Mouse (Mus musculus) bone marrow, adult 2 months (tissue): ENCODE data around the gene Lsamp.

Experiments
- CTCF ChIP-seq: fragments of 200-500 bp; IDR thresholded peaks from 2 replicates; pipeline ENCODE4 v1.5.1; 2011; ENCODE audit warnings: low read length, control low read depth; ENCODE audit not compliant: control insufficient read depth, insufficient read depth
- POLR2A ChIP-seq: fragments of 200-500 bp; IDR thresholded peaks from 2 replicates; pipeline ENCODE4 v1.6.1; 2011; ENCODE audit warnings: low read depth, mild to moderate bottlenecking, control low read depth, low read length, borderline replicate concordance; ENCODE audit not compliant: control insufficient read depth

DNA sequence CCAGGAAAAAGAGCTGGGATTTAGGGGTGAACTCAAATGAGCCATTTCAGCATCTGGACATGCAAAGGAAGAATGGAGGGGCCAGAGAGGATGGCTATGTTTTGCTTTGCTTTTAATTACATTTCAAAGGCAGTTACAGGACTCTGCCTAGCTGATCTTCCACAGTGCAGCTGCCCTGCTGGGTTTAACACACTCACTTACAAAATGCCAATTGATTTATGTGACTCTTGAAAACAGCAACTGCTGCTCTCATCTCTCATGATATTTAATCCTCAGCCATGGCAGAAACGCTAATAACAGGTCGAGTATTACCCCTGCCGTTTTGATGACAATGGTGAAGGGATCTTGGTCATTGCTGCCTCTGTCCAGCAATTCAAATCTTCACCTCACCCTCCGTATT is 2139.7 kb downstream of the Lsamp start:
- TF ChIP-seq POLR2A (no peak), CTCF (no peak)
